Mouse (Mus musculus) central nervous system, embryonic 18 days (tissue): ENCODE results near the gene Rrh. TPM values are rescaled to one million over a fixed set of nuclear protein-coding genes. Genes with fewer than 3 reads are reported as not detected.

Source experiments
- polyA plus RNA-seq: library from polyadenylated mRNA; depleted of rRNA; stranded (reverse); fragments of >200 nt; gene quantifications from 2 replicates; pipeline ENCODE4 v1.2.3, GENCODE M21; 2012; rRNA removed

Rrh gene
- polyA plus RNA-seq = 0.43 and 0.64 TPM in 2 replicates

GRCm38 (mm10) chr3:129822206-129822775, at the start of gene Rrh:
Gene Rrh (minus strand): TSS chr3:129822587.

GRCm38 (mm10) chr3:129835388-129835934, 13.1 kb upstream of the Rrh start, which contains the start of gene Cfi:
Gene Cfi (plus strand): TSS chr3:129835884.

GRCm38 (mm10) chr3:129831035-129831568, 8.7 kb upstream of the Rrh start, which contains the start of gene Gar1:
Gene Gar1 (minus strand): TSS chr3:129831396.

GRCm38 (mm10) chr3:129803765-129804164, 18.6 kb downstream of the Rrh start, which contains the start of gene Lrit3:
Gene Lrit3 (minus strand): TSS chr3:129804030.

GRCm38 (mm10) chr3:129754650-129755604, 67.5 kb downstream of the Rrh start, which contains the start of gene Egf:
Gene Egf (minus strand): TSS chr3:129755316.

Other genes with a start within 250 kb of the Rrh start
- gene Egf, start 67.3 kb downstream of the Rrh start, polyA plus RNA-seq = 4.6 and 5.3 TPM in 2 replicates
- 0.05 and 0.11 TPM in 2 replicates for gene Lrit3, start 18.6 kb downstream of the Rrh start, polyA plus RNA-seq
- gene Gar1, start 8.8 kb upstream of the Rrh start, polyA plus RNA-seq = 61.4 and 73.9 TPM in 2 replicates
- gene Cfi, start 13.3 kb upstream of the Rrh start, polyA plus RNA-seq = 0.14 and 0.20 TPM in 2 replicates
- 36.7 and 37.1 TPM in 2 replicates for gene Pla2g12a, start 56.0 kb upstream of the Rrh start, polyA plus RNA-seq
- gene Casp6, start 78.8 kb upstream of the Rrh start, polyA plus RNA-seq = 21.7 and 24.4 TPM in 2 replicates
- gene Mcub, start 147.6 kb upstream of the Rrh start, polyA plus RNA-seq = 4.6 and 4.9 TPM in 2 replicates
- 69.4 and 70.8 TPM in 2 replicates for gene Sec24b, start 239.0 kb upstream of the Rrh start, polyA plus RNA-seq